Mouse (Mus musculus): ENCODE measurements around the gene Gm8094.
"Not testable (repeated sequence)": the region's sequence is repeated elsewhere in the genome, so short reads cannot be mapped to it uniquely, and the experiment has no call there.

Gm8094 gene

GRCm38 (mm10) chr14:43076543-43076942, at the start of gene Gm8094:
Gene Gm8094, minus strand, starts transcription at chr14:43076643.
- not testable (repeated sequence) for DNase-seq (ENCODE audit: low spot score)

- not testable (repeated sequence) for DNase-seq (ENCODE audit: low spot score)
These were observed 43.2 kb upstream of the Gm8094 start for GRCm38 (mm10) chr14:43119673-43120072.

- DNase-seq (ENCODE audit: low spot score) = not testable (repeated sequence)
These were observed 23.9 kb upstream of the Gm8094 start, which contains the start of gene Gm8104 for GRCm38 (mm10) chr14:43100301-43100700. Gene Gm8104, plus strand, starts transcription at chr14:43100601.

- not testable (repeated sequence) for DNase-seq (ENCODE audit: low spot score)
These were observed 12.9 kb upstream of the Gm8094 start for GRCm38 (mm10) chr14:43089103-43089919.

GRCm38 (mm10) chr14:43084936-43085730, 8.7 kb upstream of the Gm8094 start:
- DNase-seq (ENCODE audit: low spot score) = not testable (repeated sequence)

GRCm38 (mm10) chr14:43060179-43060578, 16.3 kb downstream of the Gm8094 start:
- DNase-seq (ENCODE audit: low spot score) = not testable (repeated sequence)

- not testable (repeated sequence) for DNase-seq (ENCODE audit: low spot score)
These were observed 18.4 kb downstream of the Gm8094 start for GRCm38 (mm10) chr14:43058063-43058462.
